Mouse (Mus musculus) right cerebral cortex, postnatal 25 days (tissue): ENCODE measurements around the gene Platr17.
"Not testable (repeated sequence)": the region's sequence is repeated elsewhere in the genome, so short reads cannot be mapped to it uniquely, and the experiment has no call there.

Source experiments
- DNase-seq: peaks from one replicate; pipeline ENCODE4 v3.0.0; 2022

Platr17 gene

DNA sequence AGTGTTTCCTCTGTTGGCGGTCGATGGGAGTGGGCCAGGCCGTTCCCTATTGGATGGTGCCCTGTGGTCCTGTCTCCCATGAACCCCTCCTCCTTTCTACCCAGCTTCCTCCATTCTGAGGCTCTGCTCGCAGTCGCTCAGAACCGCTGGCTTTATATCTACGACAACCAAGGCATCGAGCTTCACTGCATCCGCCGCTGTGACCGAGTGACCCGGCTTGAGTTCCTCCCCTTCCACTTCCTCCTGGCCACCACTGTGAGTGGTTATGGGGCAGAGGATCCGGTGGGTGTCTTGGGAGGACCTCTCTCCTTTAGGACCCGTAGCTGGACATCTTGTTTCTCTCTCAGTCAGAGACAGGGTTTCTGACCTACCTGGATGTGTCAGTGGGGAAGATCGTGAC, 38.5 kb downstream of the Platr17 start:
- DNase-seq = no peak

DNA sequence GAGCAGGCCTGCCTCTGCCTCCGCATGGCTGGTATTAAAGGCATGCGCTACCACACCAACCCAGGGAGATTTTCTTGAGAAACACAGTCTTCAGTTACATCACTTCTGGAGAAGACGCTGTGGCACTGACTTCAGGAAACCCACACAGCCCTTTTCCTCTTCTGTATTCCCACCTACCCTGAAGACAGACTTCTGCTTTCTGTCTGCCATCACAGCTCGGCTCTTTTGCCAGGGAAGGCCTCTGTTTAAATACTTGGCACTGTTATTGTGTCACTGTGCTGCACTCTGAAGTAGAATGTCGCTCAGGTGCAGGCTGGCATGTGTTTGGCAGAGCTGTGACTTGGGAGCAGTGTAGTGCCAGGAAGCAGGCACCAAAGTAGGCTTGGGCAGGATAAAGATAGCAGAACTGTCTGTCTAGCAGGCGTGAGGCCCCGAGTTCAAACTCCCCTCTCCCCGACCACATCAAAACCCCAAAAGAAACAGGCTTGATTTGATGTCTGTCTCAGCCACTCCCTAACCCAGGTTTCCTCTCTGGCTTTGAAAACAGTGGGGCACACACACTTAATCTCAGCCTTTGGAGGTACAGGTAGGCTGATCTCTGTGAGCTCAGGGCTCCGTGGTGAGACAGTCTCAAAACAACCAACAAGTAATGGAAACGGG, 42.6 kb downstream of the Platr17 start:
- no peak for DNase-seq

DNA sequence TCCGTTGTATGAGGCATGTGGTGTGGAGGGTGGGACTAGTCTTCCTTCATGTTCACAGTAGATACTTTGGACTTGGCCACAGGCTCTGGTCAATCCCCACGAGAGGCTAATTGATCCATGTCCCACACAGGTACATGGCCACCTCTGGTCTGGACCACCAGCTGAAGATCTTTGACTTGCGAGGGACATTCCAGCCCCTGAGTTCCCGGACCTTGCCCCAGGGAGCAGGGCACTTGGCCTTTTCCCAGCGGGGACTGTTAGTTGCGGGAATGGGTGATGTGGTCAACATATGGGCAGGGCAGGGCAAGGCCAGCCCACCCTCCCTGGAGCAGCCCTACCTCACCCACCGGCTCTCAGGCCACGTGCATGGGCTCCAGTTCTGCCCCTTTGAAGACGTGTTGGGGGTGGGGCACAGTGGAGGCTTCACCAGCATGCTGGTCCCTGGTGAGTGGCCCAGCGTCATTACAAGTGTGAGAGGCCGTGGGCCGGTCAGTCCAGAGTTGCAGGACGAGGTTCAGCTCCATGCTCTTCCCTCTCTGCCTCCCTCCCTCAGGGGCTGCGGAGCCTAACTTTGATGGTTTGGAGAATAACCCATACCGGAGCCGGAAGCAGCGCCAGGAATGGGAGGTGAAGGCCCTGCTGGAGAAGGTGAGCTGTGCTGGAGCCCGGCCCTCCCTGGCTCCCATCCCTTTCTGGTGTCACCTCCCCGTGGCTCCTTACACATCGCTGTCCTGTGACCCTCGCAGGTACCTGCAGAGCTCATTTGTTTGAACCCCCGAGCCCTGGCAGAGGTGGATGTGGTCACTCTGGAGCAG, 43.4 kb downstream of the Platr17 start:
- DNase-seq = no peak

DNA sequence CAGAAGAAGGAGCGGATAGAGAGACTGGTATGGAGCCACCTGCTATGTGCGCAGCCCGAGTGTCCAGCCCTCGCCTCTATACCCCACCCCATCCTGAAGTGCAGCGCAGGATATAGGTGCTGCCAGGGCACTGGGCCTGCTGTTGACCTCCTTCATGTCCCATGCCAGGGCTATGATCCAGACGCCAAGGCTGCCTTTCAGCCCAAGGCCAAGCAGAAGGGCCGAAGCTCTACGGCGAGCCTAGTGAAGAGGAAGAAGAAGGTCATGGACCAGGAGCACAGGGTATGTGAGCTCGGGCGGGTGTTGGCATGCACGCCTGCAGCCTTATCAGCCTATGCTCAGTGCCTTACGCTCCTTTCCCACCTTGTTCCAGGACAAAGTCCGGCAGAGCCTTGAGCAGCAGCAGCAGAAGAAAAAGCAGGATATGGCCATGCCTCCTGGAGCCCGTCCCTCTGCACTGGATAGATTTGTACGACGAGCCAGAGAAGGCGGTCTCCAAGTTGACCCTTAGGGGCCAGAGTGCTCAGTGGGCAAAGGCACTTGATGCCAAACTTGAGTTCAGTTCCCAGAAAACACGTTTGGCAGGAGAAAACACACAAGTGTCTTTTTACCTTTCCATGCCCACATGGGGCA, 44.1 kb downstream of the Platr17 start:
- DNase-seq = no peak

DNA sequence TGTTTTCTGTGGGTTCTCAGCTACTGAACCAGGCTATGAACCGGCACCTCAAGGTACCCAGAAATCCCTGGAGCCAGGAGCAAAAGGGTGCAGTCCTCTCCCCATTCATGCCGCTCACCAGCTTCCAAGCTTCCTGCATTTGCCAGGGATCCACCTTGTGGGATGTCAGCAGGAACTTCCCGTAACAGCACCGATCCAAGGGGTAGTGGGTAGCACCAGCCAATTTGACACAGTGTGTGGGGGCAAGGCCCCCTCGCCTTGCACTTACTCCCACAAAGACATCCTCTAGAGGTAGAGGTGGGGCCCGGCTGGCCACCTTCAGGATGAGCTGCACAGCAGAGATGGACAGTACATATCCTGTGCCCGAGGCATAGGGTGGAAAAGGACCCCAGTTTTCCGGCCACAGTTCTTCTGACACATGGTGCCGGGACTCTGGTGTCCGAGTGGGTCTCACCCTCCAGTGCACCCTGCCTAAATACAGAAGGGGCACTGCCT, 45.2 kb downstream of the Platr17 start:
- DNase-seq = no peak

DNA sequence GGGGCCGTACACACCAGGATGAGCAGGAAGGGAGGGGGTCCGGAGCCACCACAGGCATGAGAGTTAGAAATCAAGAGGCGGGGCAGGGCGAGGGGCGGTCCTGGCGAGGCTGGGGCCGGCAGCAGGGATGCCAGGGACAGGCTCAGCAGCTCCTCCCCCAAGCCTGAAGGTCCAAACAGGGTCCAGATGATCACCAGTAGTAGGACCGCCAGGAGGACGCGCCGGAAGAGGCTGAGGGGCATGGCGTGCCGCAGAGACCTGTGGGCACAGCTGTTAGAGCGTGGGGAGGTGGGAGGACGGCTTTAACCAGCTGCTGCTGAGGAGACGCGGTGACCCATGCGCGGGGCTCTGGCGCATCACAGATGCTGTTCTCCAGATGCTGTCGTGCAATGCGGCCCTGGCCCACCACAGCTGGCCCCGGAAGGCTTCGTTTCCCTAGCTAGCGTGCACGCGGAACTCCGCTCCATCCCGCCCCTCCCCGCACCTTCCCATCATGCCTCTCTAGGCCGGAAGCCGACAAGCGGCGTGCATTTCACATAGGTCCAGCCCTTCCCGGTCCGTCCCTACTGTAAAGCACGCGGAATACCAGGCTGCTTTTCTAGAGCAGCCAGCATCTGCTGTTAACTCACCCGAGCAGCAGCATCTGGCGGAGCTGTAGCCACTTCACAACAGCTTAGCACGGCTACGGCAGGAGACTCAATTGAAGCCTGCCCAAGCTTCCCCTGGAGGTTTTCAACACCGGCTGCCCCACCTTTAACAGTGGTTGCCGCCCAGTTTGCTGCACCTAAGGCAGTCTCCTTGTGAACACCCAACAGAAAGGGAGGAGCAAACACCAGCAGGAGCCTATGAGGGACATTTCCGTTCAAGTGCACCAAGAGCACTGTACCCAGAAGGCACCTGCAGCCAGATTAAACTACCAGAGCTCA, 46.3 kb downstream of the Platr17 start, which contains the start of gene B3galt4:
B3galt4 (minus strand) TSS at position 468 of the 926 bp plus-strand sequence.
- DNase-seq = peak; percentile 78

DNA sequence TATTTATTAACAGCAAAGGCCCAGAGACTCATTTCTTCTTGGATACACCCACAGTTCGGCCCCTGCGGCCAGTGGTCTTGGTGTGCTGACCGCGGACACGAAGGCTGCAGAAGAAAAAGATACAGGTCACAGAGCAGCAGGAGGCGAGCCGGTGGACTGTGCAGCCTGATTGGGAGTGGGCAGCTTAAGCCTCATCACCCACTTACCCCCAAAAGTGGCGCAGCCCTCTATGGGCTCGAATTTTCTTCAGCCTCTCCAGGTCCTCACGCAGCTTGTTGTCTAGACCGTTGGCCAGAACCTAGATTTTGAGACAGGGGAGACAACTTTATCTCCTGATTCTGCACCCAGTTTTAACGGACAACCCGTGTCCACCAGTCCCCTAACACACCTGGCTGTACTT, 47.1 kb downstream of the Platr17 start:
- DNase-seq = not testable (repeated sequence)

DNA sequence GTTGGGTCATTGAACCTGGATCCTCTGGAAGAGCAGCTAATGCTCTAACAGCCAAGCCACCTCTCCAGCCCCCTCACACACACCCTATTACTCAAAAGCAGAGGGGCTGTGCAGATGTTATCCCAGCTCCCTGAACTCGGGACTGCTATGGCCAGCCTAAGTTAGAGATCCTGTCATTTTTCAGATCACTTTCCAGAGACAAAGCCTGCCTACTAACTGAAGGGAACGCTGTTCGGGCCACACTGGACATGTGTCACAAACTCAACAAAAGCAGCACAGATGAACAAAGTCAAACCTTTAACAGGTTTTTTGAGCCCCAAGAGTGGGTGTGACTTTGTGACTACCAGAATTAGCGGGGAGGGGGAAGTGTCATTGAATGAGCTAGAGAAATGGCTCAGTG, 47.9 kb downstream of the Platr17 start:
- DNase-seq = no peak

DNA sequence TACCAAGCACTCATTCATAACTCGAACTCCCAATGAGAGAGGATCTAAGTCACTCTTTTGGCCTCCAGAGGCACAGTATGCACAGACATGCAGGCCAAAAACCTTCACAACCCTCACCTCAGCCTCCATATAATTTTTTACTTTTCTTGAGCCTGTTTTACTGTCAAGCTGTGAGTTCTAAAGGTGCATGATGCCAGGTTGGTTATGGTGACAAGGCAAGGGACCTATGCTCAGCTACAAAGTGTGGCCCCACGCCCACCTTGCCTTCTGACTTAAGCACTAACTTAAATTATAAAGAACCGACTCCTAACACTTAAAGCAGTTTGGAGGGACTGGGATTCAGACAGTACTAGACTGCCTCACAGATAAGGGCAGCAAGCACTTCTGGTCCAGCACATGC, 48.4 kb downstream of the Platr17 start:
- DNase-seq = no peak

DNA sequence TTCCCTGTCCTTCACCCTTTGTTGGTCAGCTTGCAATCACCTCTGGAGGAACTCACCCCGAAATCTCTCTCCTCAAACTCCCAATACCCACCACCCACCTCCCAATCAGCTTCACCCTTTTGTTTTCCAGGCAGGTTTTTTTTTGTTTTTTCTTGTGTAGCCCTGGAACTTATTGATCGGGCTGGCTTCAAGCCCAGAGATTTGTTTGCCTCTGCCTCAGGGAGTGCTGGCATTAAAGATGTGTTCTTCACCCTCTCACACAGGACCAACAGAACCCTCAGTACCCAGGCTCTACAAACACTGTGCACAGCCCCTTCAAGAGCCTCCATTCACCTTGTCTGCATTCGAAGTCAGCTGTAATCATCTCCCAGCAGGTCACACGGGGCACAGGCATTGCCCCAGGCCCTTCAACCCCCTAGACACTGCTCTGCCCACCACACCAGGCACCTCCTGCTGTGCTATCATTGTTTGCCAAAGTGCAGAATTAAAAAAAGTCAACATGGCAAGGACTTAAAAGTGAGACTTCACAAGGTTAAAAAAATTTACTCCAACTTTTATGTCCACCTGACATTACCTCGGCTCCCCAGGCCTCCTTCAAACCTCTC, 49.1 kb downstream of the Platr17 start:
- no peak for DNase-seq

DNA sequence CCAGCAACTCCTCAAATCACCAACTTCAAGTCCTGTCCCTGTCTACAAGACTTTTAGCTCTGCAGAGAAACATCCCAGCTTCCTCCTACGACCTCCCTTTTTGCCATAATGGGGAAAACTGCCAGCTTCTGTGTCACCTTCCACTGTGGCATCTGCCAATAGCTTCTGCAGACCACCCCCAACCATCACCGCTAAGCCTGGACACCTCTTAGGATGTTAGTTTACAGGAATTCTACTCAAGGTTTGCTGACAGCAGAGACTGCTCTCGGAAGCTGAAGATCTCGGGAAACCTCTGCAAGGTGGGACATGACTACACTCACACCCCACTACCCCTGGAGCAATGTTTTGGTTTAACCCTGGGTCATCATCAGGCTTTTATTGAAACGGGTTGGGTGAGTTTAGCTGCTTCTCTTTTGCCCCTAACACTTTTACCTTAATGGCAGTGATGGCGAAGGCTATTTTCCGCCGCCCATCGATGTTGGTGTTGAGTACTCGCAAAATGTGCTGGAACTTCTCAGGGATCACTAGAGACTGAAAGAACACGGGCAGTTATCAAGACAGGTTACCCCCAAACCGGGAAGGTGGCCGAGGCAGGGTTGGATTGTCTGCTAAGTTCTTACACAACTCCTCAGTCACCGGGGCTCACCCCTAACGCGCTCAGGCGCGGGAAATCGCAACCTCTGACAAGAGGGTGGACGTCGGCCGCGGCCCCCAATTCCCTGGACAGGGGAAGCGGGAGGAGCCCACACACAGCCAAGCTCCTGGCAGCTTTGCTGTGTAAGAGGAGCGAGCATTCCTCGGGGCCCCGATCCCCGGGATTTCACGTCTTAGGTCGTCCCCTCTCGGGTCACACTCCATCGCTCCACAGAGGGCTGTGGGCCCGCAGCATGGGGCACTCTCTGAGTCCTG, 50.0 kb downstream of the Platr17 start:
- DNase-seq = peak; percentile 38

DNA sequence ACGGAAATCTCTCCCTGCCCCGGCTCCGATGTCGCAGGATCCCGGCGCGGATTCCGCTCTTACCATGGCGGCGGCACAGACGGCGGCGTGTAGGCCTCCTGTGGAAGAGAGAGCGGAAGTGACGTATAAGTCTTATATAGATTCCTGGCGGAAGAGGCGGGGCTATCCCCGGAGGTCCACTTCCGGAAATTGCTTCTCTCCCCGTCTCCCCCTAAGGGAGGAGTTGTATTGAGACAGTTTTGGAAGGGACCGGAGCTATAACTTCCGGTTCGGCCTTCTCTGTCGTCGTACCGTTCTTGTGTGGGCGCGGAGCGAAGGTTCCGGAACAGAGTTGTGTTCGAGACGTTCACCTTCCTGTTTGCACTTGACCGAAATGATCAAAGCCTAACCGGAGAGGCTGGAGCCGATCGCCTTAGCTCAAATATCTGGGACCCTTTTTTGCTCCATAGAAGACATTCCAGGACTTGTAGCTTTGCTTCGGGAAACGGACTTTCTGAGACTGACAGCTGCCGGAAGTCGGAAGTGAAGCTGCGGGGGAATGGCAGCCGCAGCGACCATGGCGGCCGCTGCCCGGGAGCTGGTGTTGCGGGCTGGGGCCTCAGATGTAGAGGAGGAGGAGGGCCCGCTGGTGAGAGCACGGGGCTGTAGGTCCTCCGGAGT, 50.8 kb downstream of the Platr17 start, which contains the start of the genes Vps52 and Rps18:
Vps52 (plus strand) TSS at position 258 of the 660 bp plus-strand sequence.
Rps18 (minus strand) TSS at position 447 of the 660 bp plus-strand sequence.
- DNase-seq = peak; percentile 94
